Mouse (Mus musculus): ENCODE measurements at regions not wholly inside any gene's neighbourhood (a gene's known extent, or its start where the extent isn't known, plus 50 kb on each side); places are given as distances from the start of the nearest gene placed in this dataset.

DNA sequence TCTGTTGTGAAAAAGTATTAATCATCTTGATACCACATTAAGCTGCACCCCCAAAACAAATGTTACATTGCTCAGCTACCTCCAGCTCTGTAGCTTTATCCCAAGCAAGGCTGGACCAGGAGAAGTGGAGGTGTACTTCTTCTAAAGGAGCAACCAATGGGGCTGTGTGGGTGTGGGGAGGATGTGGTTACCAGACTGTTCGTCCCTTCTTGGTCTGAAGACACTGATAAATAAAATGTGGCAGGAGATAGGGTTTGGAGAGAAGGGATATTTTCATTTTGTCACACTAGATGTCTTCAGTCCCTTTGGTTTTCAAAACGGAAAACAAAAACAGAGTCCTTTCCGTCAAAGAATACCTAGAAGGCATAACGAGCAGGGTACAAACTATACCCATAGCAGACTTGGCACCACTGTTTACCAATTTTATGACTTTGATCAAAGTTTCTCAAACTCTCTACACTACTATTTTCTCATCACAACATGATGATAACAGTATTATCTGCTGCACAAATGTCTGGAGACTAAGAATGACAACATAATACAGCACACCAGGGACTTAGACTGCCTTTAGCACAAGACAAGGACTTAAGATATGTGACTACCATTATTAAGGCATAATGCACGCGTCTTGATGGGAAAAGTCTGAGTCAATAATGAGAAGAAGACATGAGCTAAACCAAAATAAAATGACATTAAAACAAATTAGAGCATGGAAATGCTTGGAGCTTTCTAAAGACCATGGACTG is 253.4 kb upstream of the Rag2 start:
- DNase-seq = no peak

DNA sequence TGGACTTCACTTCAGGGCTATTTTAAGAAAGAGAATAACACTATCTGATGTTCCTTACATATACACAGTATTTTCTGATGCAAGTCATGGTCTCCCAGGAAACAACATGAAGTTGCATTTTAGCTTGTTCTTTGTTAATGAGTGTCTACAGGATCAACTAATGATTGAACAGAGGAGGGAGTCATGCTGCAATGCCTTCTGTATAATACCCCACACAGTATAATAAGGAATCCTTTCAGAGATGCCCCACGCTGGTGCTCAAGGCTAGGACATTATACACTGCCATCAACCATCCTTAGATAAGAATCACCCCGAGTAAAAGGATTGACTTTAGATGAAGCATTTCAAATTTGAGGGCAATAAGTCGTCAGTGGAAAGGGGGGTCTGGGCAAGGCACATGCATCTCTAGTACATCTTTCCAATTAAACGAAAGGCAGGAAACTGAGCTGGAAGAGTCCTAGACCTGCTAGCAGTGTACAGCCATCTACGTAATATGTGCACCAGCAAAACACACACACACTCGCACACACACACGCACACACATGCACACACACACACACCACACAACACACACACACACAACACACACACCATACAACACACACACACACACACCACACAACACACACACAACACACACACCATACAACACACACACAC is 252.6 kb upstream of the Rag2 start:
- no peak for DNase-seq

DNA sequence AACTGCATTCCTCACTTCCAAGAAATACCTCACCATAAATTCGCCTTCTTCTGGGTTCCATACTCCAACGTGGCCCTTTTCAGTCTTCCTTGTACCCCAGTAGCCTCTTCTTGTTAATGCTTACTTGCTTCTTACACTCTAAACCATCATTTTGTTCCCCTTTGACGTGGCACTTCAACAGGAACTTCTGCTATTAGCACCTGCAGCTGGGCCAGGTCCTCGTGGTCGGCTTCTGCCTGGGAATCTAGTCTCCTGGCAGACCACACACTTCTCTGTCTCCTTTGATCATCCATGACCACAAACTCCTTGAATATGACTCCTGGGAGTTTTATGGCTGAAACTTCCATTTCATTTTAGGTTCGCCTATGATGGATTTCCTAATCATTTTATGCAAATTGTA is 243.9 kb upstream of the Rag2 start:
- DNase-seq = no peak

DNA sequence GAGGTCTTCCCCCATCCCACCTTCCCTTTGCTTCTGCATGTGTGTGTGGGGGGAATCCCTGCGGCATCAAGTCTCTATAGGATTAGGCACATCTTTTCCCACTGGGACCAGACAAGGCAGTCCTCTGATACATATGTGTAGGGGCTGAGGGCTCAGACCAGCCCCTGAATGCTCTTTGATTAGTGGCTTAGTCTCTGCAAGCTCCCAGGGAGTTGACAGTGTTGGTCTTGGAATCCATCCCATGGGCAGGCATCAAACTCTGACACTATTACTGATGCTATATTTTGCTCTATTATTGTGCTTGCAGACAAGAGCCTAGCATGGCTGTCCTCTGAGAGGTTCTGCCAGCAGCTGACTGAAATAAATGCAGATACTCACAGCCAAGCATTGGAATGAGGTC is 209.5 kb upstream of the Rag2 start:
- DNase-seq = no peak

DNA sequence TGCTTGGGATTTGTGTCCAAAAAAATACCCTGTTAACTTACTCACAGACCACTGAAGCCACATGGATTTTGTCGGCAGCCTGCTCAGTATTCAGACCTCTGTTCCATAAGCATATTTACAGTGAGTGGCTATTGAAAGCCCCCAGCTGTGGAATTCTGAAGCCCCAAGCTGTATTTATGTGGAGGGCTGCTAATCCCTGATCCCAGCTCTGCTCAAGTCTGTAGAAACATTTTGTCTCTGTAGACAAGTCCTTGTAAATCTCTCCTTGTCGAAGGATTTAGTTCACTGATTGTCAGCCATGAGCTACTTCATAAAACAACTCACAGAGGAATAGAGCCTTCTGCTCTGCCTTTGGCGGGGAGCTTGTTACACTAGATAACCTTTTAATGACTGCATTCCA is 207.8 kb upstream of the Rag2 start:
- no peak for DNase-seq

DNA sequence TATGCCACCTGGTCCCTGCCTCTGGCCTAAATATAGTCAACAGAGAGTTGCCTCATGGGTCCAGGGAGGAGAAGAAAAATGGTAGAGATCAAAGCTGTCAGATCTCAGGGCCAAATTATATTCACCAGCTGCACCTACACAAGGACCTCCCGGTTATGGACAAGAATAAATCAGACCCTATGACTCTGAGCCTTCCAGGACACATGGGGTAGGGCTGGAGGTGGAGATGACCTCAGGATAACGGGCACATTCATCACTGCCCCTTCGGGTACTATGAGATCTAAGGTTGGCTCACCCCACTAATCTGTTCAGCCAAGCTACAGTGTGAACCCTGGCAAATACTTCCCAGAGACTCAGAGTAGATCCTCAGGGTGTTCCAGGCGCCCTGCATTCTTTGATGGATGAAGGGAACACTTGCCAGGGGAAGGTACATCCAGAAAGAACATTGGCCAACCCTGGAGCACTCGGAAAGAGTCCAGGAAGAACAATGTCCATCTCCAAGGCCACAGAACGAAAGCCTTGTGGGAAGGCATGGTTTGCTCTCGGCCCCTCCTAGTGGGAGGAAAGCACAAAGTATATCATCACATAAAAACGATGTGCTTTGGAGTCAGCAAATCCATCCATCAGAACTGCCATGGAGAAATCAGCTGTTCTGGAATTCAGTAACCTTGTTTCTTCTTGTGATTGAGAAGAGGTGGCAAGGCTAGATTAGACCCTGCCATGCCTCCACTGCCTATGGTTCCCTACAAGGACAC is 191.2 kb upstream of the Rag2 start:
- no peak for DNase-seq

DNA sequence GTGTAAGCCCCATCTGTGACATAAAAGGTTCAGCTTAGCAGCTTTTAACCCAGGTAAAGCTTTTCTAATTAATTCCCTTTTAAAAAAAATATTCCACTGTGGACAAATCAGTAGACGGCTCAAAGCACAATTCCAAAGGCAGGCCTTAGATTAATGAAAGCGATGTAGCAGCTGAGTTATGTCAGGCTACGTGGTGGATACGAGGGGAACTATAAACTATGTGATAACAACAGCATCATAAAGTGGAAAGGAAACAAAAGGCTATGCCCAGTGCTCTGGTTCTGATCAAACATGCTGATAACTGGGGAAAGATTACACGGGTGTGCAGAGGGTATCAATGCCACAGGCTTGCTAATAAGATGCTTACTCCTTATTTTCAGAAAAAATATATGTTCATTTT is 184.3 kb upstream of the Rag2 start:
- DNase-seq = no peak

DNA sequence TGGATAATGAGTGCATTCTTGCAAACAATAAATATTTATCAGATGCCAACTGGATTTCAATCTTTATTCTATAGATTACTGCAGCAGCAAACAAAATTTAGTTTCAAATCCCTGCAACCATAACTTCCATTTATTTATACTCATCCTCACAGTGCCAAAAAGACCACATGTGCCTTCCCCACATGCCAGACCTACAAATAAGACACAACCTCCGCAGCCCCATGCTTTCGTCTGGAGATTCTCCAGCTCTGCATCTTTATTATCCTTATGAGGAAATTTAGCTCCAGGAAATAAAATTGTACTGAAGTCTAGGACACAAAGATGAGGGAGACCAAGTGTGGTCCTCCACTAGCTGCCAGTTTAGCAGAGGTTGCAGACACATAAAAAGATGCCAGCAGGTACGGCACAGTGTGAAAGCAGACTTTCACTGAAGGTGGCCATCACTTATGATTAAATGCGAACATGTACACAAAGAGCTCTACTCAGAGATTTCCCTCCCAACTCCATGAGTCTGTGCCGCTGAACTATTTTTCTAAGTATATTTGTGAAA is 183.4 kb upstream of the Rag2 start:
- no peak for DNase-seq

DNA sequence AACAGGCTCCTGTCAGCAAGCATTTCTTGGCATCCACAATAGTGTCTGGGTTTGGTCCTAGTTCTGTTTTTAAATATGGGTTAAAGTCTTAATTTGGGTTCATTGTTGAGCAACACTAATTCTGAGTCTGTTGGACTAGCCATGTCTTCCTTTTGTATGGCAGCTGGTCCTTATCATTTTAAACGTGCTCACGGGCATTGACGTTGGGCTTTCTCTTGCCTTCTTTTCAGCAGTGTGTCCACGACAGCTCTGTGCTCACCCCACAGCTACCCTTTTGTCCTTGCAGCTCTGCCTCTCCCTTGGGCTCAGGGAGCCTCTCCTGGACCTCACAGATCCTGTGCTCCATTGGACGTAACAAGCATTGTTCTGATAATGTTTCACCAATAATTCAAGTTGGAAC is 168.9 kb upstream of the Rag2 start:
- DNase-seq = peak; percentile 7

DNA sequence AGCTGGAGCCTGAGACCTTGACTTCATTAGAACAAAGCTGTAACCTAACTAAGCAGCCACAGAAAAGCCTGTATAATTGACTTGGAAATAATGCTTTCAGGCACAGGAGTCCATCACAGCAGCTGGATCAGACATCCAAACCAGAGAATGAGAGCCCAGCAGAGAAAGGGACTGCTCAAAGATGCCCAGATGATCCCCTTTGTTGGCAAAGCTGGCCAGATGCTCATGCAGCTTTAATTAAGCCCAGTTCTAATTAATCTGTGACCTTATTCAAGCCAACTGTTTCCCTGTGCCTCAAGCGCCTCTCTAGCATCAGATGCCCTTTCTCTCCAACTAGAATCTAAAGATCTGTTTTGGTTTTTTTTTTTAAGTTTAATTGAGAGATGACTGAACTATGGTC is 165.6 kb upstream of the Rag2 start:
- DNase-seq = no peak

DNA sequence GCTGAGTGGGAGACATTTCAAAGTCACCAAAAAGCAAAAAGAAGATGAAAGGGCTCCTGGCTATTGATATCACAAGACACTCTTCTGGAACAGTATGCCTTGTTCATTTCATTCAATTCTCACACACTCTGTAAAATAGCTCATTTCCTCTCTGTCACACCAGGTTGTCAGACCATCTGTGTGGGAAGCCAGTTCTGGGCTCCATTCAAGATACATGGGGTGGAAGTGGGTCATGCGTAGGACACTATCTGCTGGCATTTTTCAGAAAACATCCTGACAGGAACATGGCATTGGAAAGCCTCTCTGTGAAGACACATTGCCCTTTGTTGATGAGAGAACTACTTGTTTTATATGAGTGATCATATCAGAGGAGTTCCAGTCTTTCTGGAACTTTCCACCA is 162.1 kb upstream of the Rag2 start:
- no peak for DNase-seq

DNA sequence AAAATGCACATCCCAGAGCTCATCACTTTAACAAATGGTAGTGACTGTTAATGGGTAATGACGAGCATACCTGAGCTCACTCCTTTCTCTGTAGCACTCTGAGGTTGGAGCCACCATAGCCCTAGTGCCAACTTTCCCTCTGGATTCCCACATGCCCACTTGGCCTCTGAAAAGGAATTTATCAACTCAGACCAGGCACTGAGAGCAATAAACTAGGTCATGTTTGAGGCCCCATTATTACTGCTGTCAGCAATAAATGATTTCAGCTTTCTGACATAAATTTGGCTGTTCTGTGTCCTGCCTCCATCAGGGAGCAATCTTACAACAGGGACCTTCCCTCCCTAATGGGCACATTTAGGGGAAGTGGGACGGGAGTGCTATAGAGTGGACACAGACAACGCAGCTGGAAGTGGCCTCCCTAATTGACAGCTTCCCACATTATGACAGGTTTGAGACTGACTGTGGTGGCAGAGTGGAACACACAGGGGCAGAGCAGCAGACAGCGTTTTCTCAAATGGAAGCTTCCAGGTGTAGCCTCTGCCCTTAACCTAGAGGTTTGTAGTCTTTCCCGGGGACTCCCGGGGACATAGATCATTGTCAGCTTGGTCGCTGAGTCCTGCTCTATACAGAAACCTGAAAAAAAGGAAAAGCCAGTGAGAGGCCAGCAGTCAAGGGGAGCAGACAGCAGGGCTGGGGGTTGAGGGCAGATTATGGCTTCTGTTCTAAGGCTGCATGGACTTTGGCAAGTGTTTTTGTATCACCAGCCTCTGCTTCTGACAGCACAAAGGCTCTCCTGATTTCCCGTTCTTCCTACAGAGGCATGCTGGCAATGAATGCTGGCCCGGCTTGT is 160.0 kb upstream of the Rag2 start:
- peak; percentile 5 for DNase-seq

DNA sequence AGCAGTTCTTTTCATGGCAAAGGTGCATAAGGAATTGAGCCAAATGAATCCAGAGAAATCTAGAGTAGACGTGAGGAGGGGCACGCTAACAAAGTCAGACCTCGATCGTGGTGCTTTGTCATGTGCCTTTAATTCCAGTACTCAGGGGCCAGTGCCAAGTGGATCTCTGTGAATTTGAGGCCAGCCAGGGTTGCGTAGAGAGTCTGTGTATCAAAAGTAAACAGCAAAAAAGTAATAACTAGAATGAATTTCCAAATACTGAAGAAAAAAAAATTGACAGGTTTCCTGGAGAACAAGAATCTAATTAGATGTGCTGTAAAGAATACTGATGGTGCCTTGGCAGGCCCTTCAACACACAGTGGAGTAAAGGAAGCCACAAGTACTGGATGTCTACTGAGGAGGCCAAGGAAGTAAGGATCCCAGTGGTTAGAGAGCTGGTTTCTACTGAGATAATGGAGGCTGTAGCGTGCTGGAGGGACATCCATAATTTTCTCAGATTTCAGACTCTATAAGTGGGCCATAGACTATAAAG is 153.9 kb upstream of the Rag2 start:
- no peak for DNase-seq

DNA sequence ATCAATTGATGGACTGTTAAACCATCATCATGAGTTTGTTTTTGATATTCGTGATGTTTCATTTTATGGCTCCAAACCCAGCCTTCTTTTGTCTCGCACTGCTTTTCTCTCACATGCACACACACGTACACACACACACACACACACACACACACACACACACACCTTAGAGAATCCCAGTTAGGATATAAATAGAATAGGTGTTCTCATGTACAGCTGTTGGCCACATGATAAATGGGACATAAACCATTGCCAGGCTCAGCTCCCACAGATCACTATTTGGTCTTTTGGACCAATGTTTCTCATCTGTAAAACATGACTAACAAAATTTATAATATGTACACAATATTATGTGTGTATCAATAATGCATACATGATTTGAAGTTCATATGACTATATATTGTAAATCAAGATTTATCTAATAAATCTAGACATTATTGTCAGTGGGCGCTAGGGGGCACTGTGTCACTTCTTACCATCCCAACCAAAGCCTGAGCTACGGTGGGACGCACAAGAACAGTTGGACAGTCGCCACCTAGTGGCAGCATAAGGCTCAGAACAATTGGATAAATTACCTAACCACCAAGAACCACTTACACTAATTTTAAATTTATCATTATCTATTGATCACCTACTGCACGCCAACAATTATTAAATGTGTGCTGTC is 151.9 kb upstream of the Rag2 start:
- peak; percentile 92 for DNase-seq

DNA sequence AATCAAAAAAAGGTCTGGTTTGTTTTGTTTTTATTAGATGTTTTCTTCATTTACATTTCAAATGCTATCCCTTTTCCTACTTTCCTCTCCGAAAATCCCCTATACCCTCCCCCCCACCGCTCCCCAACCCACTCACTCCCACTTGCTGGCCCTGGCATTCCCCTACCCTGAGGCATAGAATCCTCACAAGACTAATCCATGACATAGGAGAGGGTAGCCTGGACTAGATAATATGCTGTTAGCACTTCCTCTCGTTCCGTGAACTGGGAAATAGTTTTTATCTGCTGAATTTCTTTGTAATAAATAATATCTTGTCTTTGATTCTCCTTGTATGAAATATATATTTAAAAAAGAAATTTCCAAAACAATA is 151.4 kb upstream of the Rag2 start:
- no peak for DNase-seq

DNA sequence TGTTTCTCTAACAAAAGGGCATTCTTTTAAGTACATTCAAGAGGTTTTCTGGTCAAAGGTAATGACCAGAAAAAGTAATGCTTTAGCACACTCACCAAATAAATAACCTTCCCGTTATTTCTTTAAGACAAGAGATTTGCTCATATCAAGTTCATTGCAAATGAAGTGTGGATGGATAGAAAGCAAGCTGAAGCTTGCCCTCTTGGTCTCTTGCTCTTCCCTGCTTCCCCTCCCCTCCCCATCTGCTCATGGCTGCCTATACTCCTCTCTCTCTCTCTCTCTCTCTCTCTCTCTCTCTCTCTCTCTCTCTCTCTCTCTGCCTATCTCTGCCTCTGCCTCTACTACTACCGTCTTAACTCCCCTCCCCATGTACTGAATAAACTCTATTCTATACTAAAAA is 147.7 kb upstream of the Rag2 start:
- no peak for DNase-seq

DNA sequence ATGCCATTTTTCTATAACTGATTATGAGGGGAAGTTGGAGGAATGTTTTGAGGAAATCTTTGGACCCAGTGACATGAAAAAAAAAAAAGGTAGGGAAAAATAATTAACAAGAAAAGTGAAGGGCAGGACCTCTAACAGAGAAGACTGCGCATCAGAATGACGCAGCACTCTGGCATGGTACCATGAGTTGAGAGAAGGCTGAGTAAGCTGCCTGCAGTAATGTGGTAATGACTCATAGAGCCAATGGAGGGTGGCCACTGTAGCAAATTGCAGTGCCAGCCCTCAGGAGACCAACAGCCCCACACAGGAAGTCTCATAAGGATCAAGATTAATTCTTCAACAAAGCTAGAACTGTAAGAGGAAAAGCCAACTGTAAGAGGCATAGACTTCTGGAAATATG is 134.3 kb upstream of the Rag2 start:
- DNase-seq = no peak

DNA sequence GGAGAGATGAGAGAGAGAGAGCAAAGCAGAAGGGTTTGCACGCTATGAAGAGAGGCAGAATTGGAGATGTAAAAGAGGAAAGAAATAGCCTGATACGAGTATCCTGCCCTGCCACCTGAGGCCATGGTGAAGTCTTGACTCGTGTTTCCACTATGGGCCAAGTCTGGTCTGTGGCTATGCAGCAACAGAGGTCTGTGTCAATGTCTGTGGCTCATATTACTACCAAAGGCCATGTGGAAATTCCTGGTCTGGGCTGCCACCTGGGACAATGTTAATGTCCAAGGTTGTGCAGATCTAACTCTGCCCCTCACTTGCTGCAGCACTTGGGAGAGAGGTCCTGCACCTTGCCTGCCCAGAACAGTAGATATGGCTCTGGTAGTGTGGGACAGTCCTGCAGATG is 132.8 kb upstream of the Rag2 start:
- no peak for DNase-seq

DNA sequence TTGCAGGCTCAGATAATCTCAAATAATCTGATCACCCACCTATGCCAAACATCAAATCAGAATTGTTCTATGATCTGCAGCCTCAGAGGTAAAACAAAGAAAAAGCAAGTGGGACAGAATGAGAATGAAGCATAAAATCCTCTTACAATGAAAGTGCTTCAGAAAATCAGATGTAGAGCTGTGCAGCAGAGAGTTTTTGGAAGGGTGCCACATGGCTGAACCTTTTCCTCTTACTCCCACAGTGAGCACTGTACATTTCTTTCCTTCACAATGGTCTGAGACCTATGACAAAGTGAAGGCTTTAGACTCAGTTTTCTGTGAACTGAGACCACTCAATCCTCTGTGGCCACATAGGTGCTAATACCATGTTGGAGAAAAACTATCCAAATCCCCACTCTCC is 116.4 kb upstream of the Rag2 start:
- no peak for DNase-seq

All from lung, postnatal 14 days (tissue).